Mouse (Mus musculus) hindbrain, embryonic 10.5 days (tissue): ENCODE measurements around the gene Traf3ip2. TPM values are rescaled to one million over a fixed set of nuclear protein-coding genes. Genes with fewer than 3 reads are reported as not detected.

Experiments
- DNase-seq: peaks from one replicate; pipeline ENCODE4 v3.0.0-alpha.2; 2017; ENCODE audit warnings: low spot score
- H3K27ac ChIP-seq: fragments of 300-500 bp; sonication (generic); 2 replicates; pipeline ENCODE4 v1.5.1; 2016; ENCODE audit warnings: mild to moderate bottlenecking, moderate library complexity
- H3K27me3 ChIP-seq: fragments of 300-500 bp; sonication (generic); 2 replicates; pipeline ENCODE4 v1.6.1; 2016; ENCODE audit warnings: mild to moderate bottlenecking; ENCODE audit not compliant: poor library complexity, insufficient read depth, severe bottlenecking
- H3K36me3 ChIP-seq: fragments of 300-500 bp; sonication (generic); 2 replicates; pipeline ENCODE4 v1.6.1; 2016; ENCODE audit warnings: mild to moderate bottlenecking, moderate library complexity
- H3K4me1 ChIP-seq: fragments of 300-500 bp; sonication (generic); replicated peaks from 2 replicates; pipeline ENCODE4 v1.6.1; 2016; ENCODE audit warnings: mild to moderate bottlenecking
- H3K4me3 ChIP-seq: fragments of 300-500 bp; sonication (generic); 2 replicates; pipeline ENCODE4 v1.5.1; 2016; ENCODE audit warnings: mild to moderate bottlenecking, moderate library complexity
- H3K9me3 ChIP-seq: fragments of 300-500 bp; sonication (generic); 2 replicates; pipeline ENCODE4 v1.6.1; 2016; ENCODE audit warnings: mild to moderate bottlenecking, moderate library complexity
- WGBS: fragments of 180-500 bp; shearing (Covaris S2); methylation state at CpG from one replicate; pipeline ENCODE4 v1.1.7; 2016; 5-methylcytosine and 5-hydroxymethylcytosine counted together
- polyA plus RNA-seq: library from polyadenylated mRNA; unstranded; fragments of >200 nt; fragmentation: Nextera tagmentation; extraction: Ambion mirVana; gene quantifications from 2 replicates; pipeline ENCODE4 v1.2.1, GENCODE M21; 2016

The Traf3ip2 gene
- polyA plus RNA-seq, 1 experiment from 2014 or later = 8.3 TPM

- H3K27me3 ChIP-seq = no peaks in the 10 kb centered on the region
- no peak overlapping the region for H3K4me3 ChIP-seq
- WGBS = 54% methylated on average over 6 of the region's 6 CpGs
- DNase-seq = no peak
- peak overlapping the region; percentile 72 for H3K27ac ChIP-seq
- H3K36me3 ChIP-seq = peaks cover 34% of the 10 kb centered on the region
- no peaks in the 10 kb centered on the region for H3K9me3 ChIP-seq
- H3K4me1 ChIP-seq = peaks cover 23% of the 10 kb centered on the region
These were observed 33.3 kb downstream of the Traf3ip2 start for GRCm38 (mm10) chr10:39645789-39646628.

GRCm38 (mm10) chr10:39646629-39647019 lies 33.9 kb downstream of the Traf3ip2 start:
- no peak for DNase-seq

GRCm38 (mm10) chr10:39647118-39647517 lies 34.4 kb downstream of the Traf3ip2 start:
- Histone ChIP-seq H3K27ac (peak overlapping the region; percentile 72; the same call in 1 of the 2 replicates), H3K4me1 (peaks cover 17% of the 10 kb centered on the region), H3K4me3 (no peak overlapping the region), H3K36me3 (peaks cover 45% of the 10 kb centered on the region), H3K27me3 (no peaks in the 10 kb centered on the region), H3K9me3 (no peaks in the 10 kb centered on the region)
- WGBS = 88% methylated on average over 1 of the region's 1 CpGs
- DNase-seq = no peak

More at GRCm38 (mm10) chr10:39646629-39647019, 33.9 kb downstream of the Traf3ip2 start:
- H3K27ac ChIP-seq = peak overlapping the region; percentile 72
- peaks cover 40% of the 10 kb centered on the region for H3K36me3 ChIP-seq
- no peak overlapping the region for H3K4me3 ChIP-seq
- H3K9me3 ChIP-seq = no peaks in the 10 kb centered on the region
- H3K4me1 ChIP-seq = peaks cover 19% of the 10 kb centered on the region
- 55% methylated on average over 14 of the region's 14 CpGs for WGBS
- H3K27me3 ChIP-seq = no peaks in the 10 kb centered on the region

GRCm38 (mm10) chr10:39648278-39648677 lies 35.5 kb downstream of the Traf3ip2 start:
- H3K4me3 ChIP-seq = no peak overlapping the region
- H3K9me3 ChIP-seq = no peaks in the 10 kb centered on the region
- DNase-seq = no peak
- H3K27me3 ChIP-seq = no peaks in the 10 kb centered on the region
- peaks cover 17% of the 10 kb centered on the region for H3K4me1 ChIP-seq
- WGBS = 96% methylated on average over 3 of the region's 3 CpGs
- H3K36me3 ChIP-seq = peaks cover 45% of the 10 kb centered on the region
- no peak overlapping the region for H3K27ac ChIP-seq

- Histone ChIP-seq H3K27ac (no peak overlapping the region), H3K9me3 (no peaks in the 10 kb centered on the region)
- 95% methylated on average over 3 of the region's 3 CpGs for WGBS
These were observed 36.8 kb downstream of the Traf3ip2 start for GRCm38 (mm10) chr10:39649550-39649949.

GRCm38 (mm10) chr10:39650316-39650715 lies 37.6 kb downstream of the Traf3ip2 start:
- H3K27ac ChIP-seq = no peak overlapping the region
- WGBS = 92% methylated on average over 3 of the region's 3 CpGs
- H3K4me1 ChIP-seq = peaks cover 26% of the 10 kb centered on the region
- no peak overlapping the region for H3K4me3 ChIP-seq
- DNase-seq = no peak
- H3K9me3 ChIP-seq = no peaks in the 10 kb centered on the region
- H3K27me3 ChIP-seq = no peaks in the 10 kb centered on the region
- peaks cover 51% of the 10 kb centered on the region for H3K36me3 ChIP-seq

More at GRCm38 (mm10) chr10:39649550-39649949, 36.8 kb downstream of the Traf3ip2 start:
- Histone ChIP-seq H3K4me1 (peaks cover 26% of the 10 kb centered on the region), H3K4me3 (no peak overlapping the region), H3K27me3 (no peaks in the 10 kb centered on the region), H3K36me3 (peaks cover 51% of the 10 kb centered on the region)
- DNase-seq = no peak

GRCm38 (mm10) chr10:39654001-39654416 lies 41.3 kb downstream of the Traf3ip2 start:
- Histone ChIP-seq H3K27me3 (0 out of 2 replicates have a peak, but pooled peaks cover 3% of the 10 kb centered on the region), H3K36me3 (peaks cover 40% of the 10 kb centered on the region), H3K9me3 (no peaks in the 10 kb centered on the region), H3K27ac (peak overlapping the region; percentile 53; the same call in 1 of the 2 replicates), H3K4me3 (no peak overlapping the region), H3K4me1 (peaks cover 24% of the 10 kb centered on the region)
- peak; percentile 40 for DNase-seq
- 56% methylated on average over 8 of the region's 8 CpGs for WGBS

- DNase-seq = peak; percentile 57
- 26% methylated on average over 5 of the region's 5 CpGs for WGBS
- Histone ChIP-seq H3K4me1 (peaks cover 50% of the 10 kb centered on the region), H3K4me3 (0 out of 2 replicates have a peak overlapping the region, but pooled peaks have one; percentile 14), H3K27ac (peak overlapping the region; percentile 72), H3K9me3 (0 out of 2 replicates have a peak, but pooled peaks cover 4% of the 10 kb centered on the region), H3K27me3 (0 out of 2 replicates have a peak, but pooled peaks cover 3% of the 10 kb centered on the region), H3K36me3 (peaks cover 18% of the 10 kb centered on the region)
These were observed 46.2 kb downstream of the Traf3ip2 start for GRCm38 (mm10) chr10:39658901-39659410.

GRCm38 (mm10) chr10:39659411-39660268 lies 46.9 kb downstream of the Traf3ip2 start:
- peaks cover 45% of the 10 kb centered on the region for H3K4me1 ChIP-seq
- H3K27me3 ChIP-seq = 0 out of 2 replicates have a peak, but pooled peaks cover 3% of the 10 kb centered on the region
- WGBS = 9% methylated on average over 11 of the region's 11 CpGs
- H3K27ac ChIP-seq = peak overlapping the region; percentile 72
- H3K4me3 ChIP-seq = 0 out of 2 replicates have a peak overlapping the region, but pooled peaks have one; percentile 14
- H3K36me3 ChIP-seq = peaks cover 13% of the 10 kb centered on the region
- DNase-seq = peak; percentile 69
- 0 out of 2 replicates have a peak, but pooled peaks cover 4% of the 10 kb centered on the region for H3K9me3 ChIP-seq

- WGBS = 69% methylated on average over 3 of the region's 3 CpGs
- DNase-seq = no peak
- Histone ChIP-seq H3K27me3 (0 out of 2 replicates have a peak, but pooled peaks cover 3% of the 10 kb centered on the region), H3K36me3 (peaks cover 13% of the 10 kb centered on the region), H3K4me1 (peaks cover 49% of the 10 kb centered on the region), H3K4me3 (no peak overlapping the region), H3K27ac (peak overlapping the region; percentile 72), H3K9me3 (0 out of 2 replicates have a peak, but pooled peaks cover 4% of the 10 kb centered on the region)
These were observed 47.5 kb downstream of the Traf3ip2 start for GRCm38 (mm10) chr10:39660269-39660655.

- 38% methylated on average over 5 of the region's 5 CpGs for WGBS
- peak overlapping the region; percentile 72; the same call in 1 of the 2 replicates for H3K27ac ChIP-seq
- DNase-seq = peak; percentile 25
These were observed 48.0 kb downstream of the Traf3ip2 start for GRCm38 (mm10) chr10:39660698-39661097.

GRCm38 (mm10) chr10:39665071-39665502 lies 52.4 kb downstream of the Traf3ip2 start:
- no peak overlapping the region for H3K4me3 ChIP-seq
- WGBS = 83% methylated on average over 4 of the region's 4 CpGs
- H3K27me3 ChIP-seq = no peaks in the 10 kb centered on the region
- peaks cover 18% of the 10 kb centered on the region for H3K36me3 ChIP-seq
- DNase-seq = no peak
- peaks cover 33% of the 10 kb centered on the region for H3K4me1 ChIP-seq
- H3K9me3 ChIP-seq = 0 out of 2 replicates have a peak, but pooled peaks cover 4% of the 10 kb centered on the region
- H3K27ac ChIP-seq = no peak overlapping the region

More at GRCm38 (mm10) chr10:39660698-39661097, 48.0 kb downstream of the Traf3ip2 start:
- 0 out of 2 replicates have a peak, but pooled peaks cover 4% of the 10 kb centered on the region for H3K9me3 ChIP-seq
- no peak overlapping the region for H3K4me3 ChIP-seq
- H3K27me3 ChIP-seq = 0 out of 2 replicates have a peak, but pooled peaks cover 3% of the 10 kb centered on the region
- H3K4me1 ChIP-seq = peaks cover 51% of the 10 kb centered on the region
- peaks cover 13% of the 10 kb centered on the region for H3K36me3 ChIP-seq
